Mouse (Mus musculus) kidney, adult 2 months (tissue): ENCODE measurements around the gene Hmgcs2. TPM values are rescaled to one million over a fixed set of nuclear protein-coding genes. Genes with fewer than 3 reads are reported as not detected.

Source experiments
- DNase-seq: peaks from one replicate; pipeline ENCODE4 v3.0.0; 2021
- H3K27ac ChIP-seq: fragments of 200-500 bp; 2 replicates; pipeline ENCODE4 v1.5.1; 2012; ENCODE audit warnings: low read depth, low read length, control low read depth, inconsistent platforms; ENCODE audit not compliant: insufficient read depth
- H3K27me3 ChIP-seq: fragments of 200-500 bp; replicated peaks from 2 replicates; pipeline ENCODE4 v1.6.1; 2012; ENCODE audit warnings: mild to moderate bottlenecking, moderate library complexity, low read length, inconsistent platforms; ENCODE audit not compliant: control insufficient read depth, insufficient read depth
- H3K36me3 ChIP-seq: fragments of 200-500 bp; 2 replicates; pipeline ENCODE4 v1.6.1; 2012; ENCODE audit warnings: mild to moderate bottlenecking, moderate library complexity, low read length, inconsistent platforms; ENCODE audit not compliant: control insufficient read depth, insufficient read depth
- H3K4me1 ChIP-seq: fragments of 200-500 bp; 2 replicates; pipeline ENCODE4 v1.6.1; 2011; ENCODE audit warnings: low read length; ENCODE audit not compliant: control insufficient read depth, insufficient read depth
- H3K4me3 ChIP-seq: fragments of 200-500 bp; 2 replicates; pipeline ENCODE4 v1.5.1; 2011; ENCODE audit warnings: mild to moderate bottlenecking, low read depth, low read length, control low read depth; ENCODE audit not compliant: insufficient read depth
- CTCF ChIP-seq: fragments of 200-500 bp; conservative IDR thresholded peaks from 2 replicates; pipeline ENCODE4 v1.5.1; 2011; ENCODE audit warnings: low read depth, mild to moderate bottlenecking, control low read depth, low read length, moderate library complexity, mixed read lengths; ENCODE audit not compliant: insufficient read depth, insufficient read length
- POLR2A ChIP-seq: fragments of 200-500 bp; IDR thresholded peaks from one replicate; pipeline ENCODE4 v1.6.1; 2011; ENCODE audit warnings: low read depth, low read length, control low read depth
- WGBS: fragments of 180-500 bp; shearing (Covaris S2); methylation state at CpG from one replicate; pipeline ENCODE4 v1.1.7; 2018; 5-methylcytosine and 5-hydroxymethylcytosine counted together
- polyA plus RNA-seq: library from polyadenylated mRNA; depleted of rRNA; stranded (reverse); fragments of >200 nt; gene quantifications from 2 replicates; pipeline ENCODE4 v1.2.3, GENCODE M21; 2012; rRNA removed

The Hmgcs2 gene
- 39.0 and 39.5 TPM in 2 replicates for polyA plus RNA-seq

DNA sequence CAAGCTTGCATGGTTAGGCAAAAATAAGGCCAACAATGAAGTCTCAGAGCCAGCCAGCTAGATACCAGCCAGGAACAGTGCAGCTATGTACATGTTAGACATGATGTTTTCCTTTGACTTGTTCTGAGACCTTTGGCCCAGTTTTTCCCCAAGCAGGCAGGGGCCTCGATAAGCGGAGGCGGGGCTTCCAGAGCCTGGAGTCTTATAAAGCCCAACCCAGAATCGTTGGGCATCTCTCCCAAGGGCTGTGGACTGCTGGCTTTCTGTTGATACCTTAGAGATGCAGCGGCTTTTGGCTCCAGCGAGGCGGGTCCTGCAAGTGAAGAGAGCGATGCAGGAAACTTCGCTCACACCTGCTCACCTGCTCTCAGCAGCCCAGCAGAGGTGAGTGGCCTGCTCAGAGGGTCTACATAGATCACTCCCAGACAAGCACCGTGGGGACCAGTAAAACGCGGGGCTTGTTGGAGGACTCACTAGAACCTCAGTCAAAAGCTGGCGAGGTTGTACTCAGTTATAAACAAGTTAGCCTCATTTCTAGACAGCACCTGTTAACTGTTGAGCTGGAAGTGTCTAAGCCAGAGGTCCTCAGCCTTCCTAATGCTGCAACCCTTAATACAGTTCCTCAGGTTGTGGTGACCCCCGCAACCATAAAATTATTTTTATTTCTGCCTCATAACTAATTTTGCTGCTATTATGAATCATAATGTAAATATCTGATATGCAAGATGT lies at the start of gene Hmgcs2:
Gene Hmgcs2, plus strand, starts transcription at position 232 of the 729 bp plus-strand sequence.
- peak; percentile 55 for DNase-seq
- Histone ChIP-seq H3K4me3 (peak within 1 kb of the TSS; percentile 22; the same call in 1 of the 2 replicates), H3K36me3 (no peaks in the 10 kb centered on the region), H3K27me3 (no peaks in the 10 kb centered on the region), H3K27ac (no peak within 1 kb of the TSS), H3K4me1 (peaks cover 11% of the 10 kb centered on the region; the same call in 1 of the 2 replicates)
- WGBS, result 53% methylated on average over 14 of the region's 14 CpGs
- no peak for TF ChIP-seq POLR2A

DNA sequence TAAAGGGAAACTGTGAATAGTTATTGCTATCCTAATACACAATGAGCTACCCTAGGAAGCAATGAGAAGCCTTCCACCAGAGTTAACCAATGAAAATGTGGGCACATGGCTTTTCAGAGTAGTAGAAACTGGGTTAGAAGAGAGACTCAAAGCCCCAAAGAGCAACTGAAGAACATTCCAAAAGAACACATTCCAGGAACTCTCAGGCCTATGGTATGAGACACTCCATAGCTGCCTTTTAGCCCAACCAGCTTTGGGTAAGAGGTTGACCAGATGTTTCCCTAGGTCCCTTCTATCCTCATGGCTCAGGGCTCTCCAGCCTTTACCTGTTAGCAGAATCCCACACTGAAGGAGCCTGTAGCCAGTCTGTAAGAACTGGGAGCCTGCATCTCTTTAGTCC lies 46.7 kb upstream of the Hmgcs2 start:
- Histone ChIP-seq H3K4me3 (no peak overlapping the region), H3K36me3 (no peaks in the 10 kb centered on the region), H3K27ac (no peak overlapping the region), H3K27me3 (no peaks in the 10 kb centered on the region), H3K4me1 (no peaks in the 10 kb centered on the region)
- no peak for DNase-seq
- TF ChIP-seq POLR2A (no peak), CTCF (no peak)

GRCm38 (mm10) chr3:98236266-98236665 lies 44.0 kb upstream of the Hmgcs2 start:
- Histone ChIP-seq H3K4me1 (no peaks in the 10 kb centered on the region), H3K4me3 (no peak overlapping the region), H3K36me3 (no peaks in the 10 kb centered on the region), H3K27ac (no peak overlapping the region), H3K27me3 (no peaks in the 10 kb centered on the region)
- TF ChIP-seq POLR2A, result no peak
- no peak for TF ChIP-seq CTCF
- WGBS, result 76% methylated on average over 6 of the region's 6 CpGs
- DNase-seq, result no peak

- Histone ChIP-seq H3K27ac (no peak overlapping the region), H3K4me1 (no peaks in the 10 kb centered on the region), H3K36me3 (no peaks in the 10 kb centered on the region), H3K4me3 (no peak overlapping the region), H3K27me3 (no peaks in the 10 kb centered on the region)
- no peak for DNase-seq
- TF ChIP-seq CTCF (no peak), POLR2A (no peak)
- WGBS, result 66% methylated on average over 5 of the region's 5 CpGs
Observed at GRCm38 (mm10) chr3:98237240-98237639, 43.0 kb upstream of the Hmgcs2 start.

- no peak for DNase-seq
- WGBS, result 93% methylated on average over 3 of the region's 3 CpGs
- Histone ChIP-seq H3K36me3 (no peaks in the 10 kb centered on the region), H3K4me3 (no peak overlapping the region), H3K27ac (no peak overlapping the region), H3K27me3 (no peaks in the 10 kb centered on the region), H3K4me1 (no peaks in the 10 kb centered on the region)
- TF ChIP-seq CTCF (no peak), POLR2A (no peak)
Observed at GRCm38 (mm10) chr3:98238150-98238549, 42.1 kb upstream of the Hmgcs2 start.

DNA sequence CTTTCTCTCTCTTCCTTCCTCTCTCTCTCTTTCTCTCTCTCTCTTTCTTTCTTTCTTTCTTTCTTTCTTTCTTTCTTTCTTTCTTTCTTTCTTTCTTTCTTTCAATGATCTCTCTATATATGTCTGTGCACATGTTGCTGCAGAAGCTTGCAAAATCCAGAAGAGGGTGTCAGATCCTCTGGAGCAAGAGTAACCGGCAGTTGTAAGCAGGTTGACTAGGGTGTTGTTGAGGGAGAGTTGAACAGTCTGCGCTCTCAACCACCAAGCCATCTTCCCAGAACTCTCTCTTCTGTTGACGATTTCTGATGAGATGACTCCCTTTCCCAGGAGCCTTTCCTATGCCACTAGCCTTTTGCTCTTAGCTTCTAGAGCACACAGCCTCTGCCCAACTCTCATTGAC lies 38.2 kb upstream of the Hmgcs2 start:
- TF ChIP-seq CTCF, result 0 out of 2 replicates have a peak, but pooled peaks have one; percentile 2
- no peak for TF ChIP-seq POLR2A
- Histone ChIP-seq H3K27me3 (no peaks in the 10 kb centered on the region), H3K36me3 (no peaks in the 10 kb centered on the region), H3K27ac (no peak overlapping the region), H3K4me3 (no peak overlapping the region), H3K4me1 (no peaks in the 10 kb centered on the region)
- no peak for DNase-seq
- WGBS, result 92% methylated on average over 3 of the region's 3 CpGs

DNA sequence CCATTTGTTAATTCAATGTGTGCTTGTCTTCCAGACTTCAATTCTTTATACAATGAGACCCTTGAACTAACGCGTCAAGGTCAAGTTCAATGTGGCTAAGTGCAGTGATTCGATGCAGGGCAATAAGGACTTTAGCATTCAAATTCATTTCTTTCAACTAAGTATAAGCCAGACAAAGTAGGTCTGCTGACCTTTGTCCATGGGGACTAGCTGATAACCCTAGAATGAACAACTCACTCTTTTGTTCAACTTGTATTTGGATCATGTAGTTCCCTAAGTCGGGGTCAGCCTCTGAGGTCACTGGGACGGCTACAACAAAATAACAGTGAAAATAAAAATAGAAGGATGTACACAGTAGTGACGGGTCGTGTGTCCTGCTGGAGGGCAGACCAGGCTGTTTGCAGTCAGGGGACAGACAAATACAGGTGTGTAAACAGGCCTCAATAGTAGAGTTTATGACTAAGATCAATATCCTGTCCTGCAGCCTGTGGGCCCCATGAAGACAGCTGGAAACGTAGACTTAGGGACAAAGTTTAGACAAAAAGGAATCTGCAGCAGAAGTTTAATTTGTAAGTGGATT lies 37.7 kb upstream of the Hmgcs2 start:
- H3K36me3 ChIP-seq, result no peaks in the 10 kb centered on the region
- H3K27me3 ChIP-seq, result no peaks in the 10 kb centered on the region
- TF ChIP-seq POLR2A (no peak), CTCF (no peak)
- no peaks in the 10 kb centered on the region for H3K4me1 ChIP-seq
- no peak for DNase-seq
- 78% methylated on average over 8 of the region's 8 CpGs for WGBS
- no peak overlapping the region for H3K27ac ChIP-seq
- H3K4me3 ChIP-seq, result no peak overlapping the region
